Mouse (Mus musculus): Measurements from ENCODE around the gene Rcc1.

DNA sequence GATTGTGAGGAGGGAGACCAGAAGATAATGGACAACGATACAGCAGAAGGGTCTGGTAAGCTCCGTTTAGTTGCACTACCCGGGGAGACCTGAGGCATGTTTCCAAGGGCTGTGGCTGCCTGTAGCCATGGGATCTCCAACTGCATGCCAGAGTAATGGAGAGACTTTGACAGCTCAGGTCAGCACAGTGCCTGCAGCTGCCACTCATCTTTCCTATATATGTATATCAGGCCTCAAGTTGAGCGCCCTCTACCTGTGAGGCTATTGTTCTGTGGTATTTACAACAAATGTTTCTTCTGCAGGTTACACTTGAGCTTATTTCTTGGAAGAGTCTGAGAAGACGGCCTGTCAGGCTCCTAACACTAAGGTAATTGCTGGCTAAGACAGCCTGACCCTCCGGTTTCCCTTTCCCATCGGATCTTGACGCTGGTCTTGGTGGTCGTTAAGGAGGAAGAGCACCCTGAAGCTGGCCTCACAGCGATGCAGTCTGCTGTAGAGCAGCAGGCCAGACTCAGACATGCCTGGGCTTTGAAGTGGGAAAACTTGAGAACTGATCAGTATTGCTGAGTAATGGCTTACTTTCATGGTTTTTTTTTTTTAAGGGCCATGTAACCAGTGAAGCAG, 43.4 kb downstream of the Rcc1 start:
- TF ChIP-seq CTCF (IDR thresholded peaks at IDR 0.05; ENCODE audit: low read depth), result peak; percentile 54
- no peak for TF ChIP-seq EP300 (IDR thresholded peaks at IDR 0.05; ENCODE audit: low read depth)

Data from heart, postnatal 0 days (tissue).